Mouse (Mus musculus) gastrocnemius, postnatal 25 days (tissue): ENCODE data around the gene Echdc2. TPM values are rescaled to one million over a fixed set of nuclear protein-coding genes. Genes with fewer than 3 reads are reported as not detected.

Experiments used
- DNase-seq: peaks from one replicate; pipeline ENCODE4 v3.0.0; 2022
- total RNA-seq, 2 experiments: library from RNA; stranded (reverse); gene quantifications; 1 replicate in 1 of 2; 2 replicates in 1 of 2; pipeline ENCODE4 v1.2.3; 2021

The Echdc2 gene
- total RNA-seq, 2 experiments from 2014 or later = 4.6 to 5.4 TPM

GRCm38 (mm10) chr4:108199236-108199635 is 34.0 kb downstream of the Echdc2 start:
- no peak for DNase-seq

- DNase-seq = no peak
Measured at GRCm38 (mm10) chr4:108204629-108205028, 39.4 kb downstream of the Echdc2 start.

- DNase-seq = no peak
Measured at GRCm38 (mm10) chr4:108213023-108213422, 47.8 kb downstream of the Echdc2 start.

- DNase-seq = no peak
Measured at GRCm38 (mm10) chr4:108217332-108218179, 52.3 kb downstream of the Echdc2 start, which contains the start of gene Zyg11a. Zyg11a (minus strand) TSS chr4:108218048.

GRCm38 (mm10) chr4:108219019-108219418 is 53.8 kb downstream of the Echdc2 start:
- no peak for DNase-seq

GRCm38 (mm10) chr4:108222507-108222906 is 57.3 kb downstream of the Echdc2 start:
- no peak for DNase-seq

GRCm38 (mm10) chr4:108225341-108225872 is 60.2 kb downstream of the Echdc2 start:
- no peak for DNase-seq

Other genes starting within 250 kb of the Echdc2 start
- 10 to 100 TPM; 61.0 to 66.6 TPM for gene Cpt2, start 241.8 kb upstream of the Echdc2 start, total RNA-seq
- under 1 TPM; 0.11 to 0.26 TPM for gene Slc1a7, start 197.1 kb upstream of the Echdc2 start, total RNA-seq
- gene Podn, start 69.0 kb upstream of the Echdc2 start, total RNA-seq = 10 to 100 TPM in 1 of 2 experiments, 1 to 10 TPM in 1; 7.2 to 12.6 TPM
- gene Scp2, start 20.4 kb upstream of the Echdc2 start, total RNA-seq = 100 to 1,000 TPM; 152 to 156 TPM
- gene Zyg11a, start 52.6 kb downstream of the Echdc2 start, total RNA-seq = under 1 TPM; 0.33 to 0.78 TPM
- gene Zyg11b, start 135.7 kb downstream of the Echdc2 start, total RNA-seq = 10 to 100 TPM; 44.6 to 51.1 TPM
- gene Coa7, start 162.7 kb downstream of the Echdc2 start, total RNA-seq = 10 to 100 TPM; 33.6 to 35.4 TPM
- gene Shisal2a, start 217.9 kb downstream of the Echdc2 start, total RNA-seq = not detected
- 1 to 10 TPM; 7.0 to 7.9 TPM for gene Gpx7, start 241.5 kb downstream of the Echdc2 start, total RNA-seq